ENCODE assay signal across 9 mouse cellular contexts in the genomic region with DNA sequence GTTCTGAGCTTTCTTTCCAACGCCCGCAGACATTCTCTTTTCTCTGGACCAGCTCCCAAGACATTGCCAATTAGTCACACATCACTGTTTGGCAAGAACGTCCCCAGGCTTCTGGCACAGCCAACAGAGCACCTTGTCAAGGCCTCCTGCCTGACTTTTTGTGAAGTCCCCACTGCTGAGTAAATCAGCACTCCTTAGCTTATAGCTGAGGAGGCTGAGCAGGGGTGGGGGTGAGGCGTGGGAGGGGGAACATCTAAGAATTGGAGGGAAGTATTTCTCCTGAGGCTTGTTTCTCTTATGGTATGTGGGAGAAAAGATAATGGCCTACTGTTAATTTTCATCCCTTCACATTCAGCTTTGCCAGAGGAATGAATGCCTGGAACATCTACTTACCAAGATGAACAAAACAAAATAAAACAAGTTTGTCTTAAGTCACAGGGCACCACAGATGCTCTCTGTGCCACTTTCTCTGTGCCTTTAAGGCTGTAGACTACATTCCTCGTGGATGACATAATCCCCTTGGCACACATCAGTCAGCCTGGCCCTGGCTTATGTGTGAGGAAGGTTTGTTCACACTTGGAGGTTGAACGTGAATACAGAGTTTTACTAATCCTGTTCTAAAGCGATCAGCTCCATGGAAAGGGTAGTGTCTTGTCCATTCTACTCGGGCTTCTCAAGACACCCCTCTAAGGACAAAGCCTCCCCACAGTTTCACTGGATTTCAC.
DNase-seq lines count a peak whose midpoint lies in the region; ATAC-seq and TF ChIP-seq lines count a peak whose summit lies in the region.
"Had no signal": no experiment of that assay in that cellular context is flagged by ENCODE, and none has a peak within 500 bp of the region (broad histone marks: within the 10 kb centered on the region; RNA-seq: fewer than 3 reads in every experiment).

No protein-coding gene starts in this region.

- TF ChIP-seq CTCF in lung, adult 2 months (IDR thresholded peaks at IDR 0.05; ENCODE audit: insufficient read depth, low read length), result no peak

- 34% methylated on average over 8 of the region's 8 CpGs for WGBS in lung, adult 2 months
- WGBS in midbrain, embryonic 16.5 days, result 38% methylated on average over 8 of the region's 8 CpGs

- DNase-seq in lung, adult 18-20 months, result peak; percentile 23 to 43
- DNase-seq in lung, adult 2 months, result no peak
- peak; percentile 15 for DNase-seq in embryo, embryonic 10.5 days (ENCODE audit: low spot score)
- peak; percentile 44 for DNase-seq in kidney, adult 18-20 months
- no peak for DNase-seq in thymus, postnatal 10 days (ENCODE audit: low spot score in 2 of 2)
- DNase-seq in layer of hippocampus, adult 8-10 months (ENCODE audit: low spot score in 2 of 2), result no peak
- DNase-seq in thymus, postnatal 14 days, result no peak
- DNase-seq: liver, embryonic 13.5 days had no signal

- H3K27ac ChIP-seq in midbrain, embryonic 16.5 days (ENCODE audit: low read length), result no peak overlapping the region
- H3K27ac ChIP-seq: liver, embryonic 13.5 days had no signal

- no peak for TF ChIP-seq POLR2A in lung, adult 2 months (IDR thresholded peaks at IDR 0.05; ENCODE audit: borderline replicate concordance, extremely low read depth, low read depth, low read length)

- no peaks in the 10 kb centered on the region for H3K9me3 ChIP-seq in midbrain, embryonic 16.5 days (replicated peaks; ENCODE audit: control insufficient read depth, low read length, poor library complexity, severe bottlenecking)
- H3K9me3 ChIP-seq: liver, embryonic 13.5 days had no signal

- no peaks in the 10 kb centered on the region for H3K4me1 ChIP-seq in lung, adult 2 months (ENCODE audit: control insufficient read depth, insufficient read depth, low read length)
- no peaks in the 10 kb centered on the region for H3K4me1 ChIP-seq in midbrain, embryonic 16.5 days (ENCODE audit: control insufficient read depth, insufficient read depth, low read length)
- H3K4me1 ChIP-seq: liver, embryonic 13.5 days had no signal

- H3K9ac ChIP-seq in midbrain, embryonic 16.5 days (ENCODE audit: low read depth, low read length), result no peak overlapping the region
- H3K9ac ChIP-seq: liver, embryonic 13.5 days had no signal

- no peak overlapping the region for H3K4me2 ChIP-seq in midbrain, embryonic 16.5 days (ENCODE audit: low read length)
- H3K4me2 ChIP-seq: liver, embryonic 13.5 days had no signal

- no peaks in the 10 kb centered on the region for H3K36me3 ChIP-seq in midbrain, embryonic 16.5 days (ENCODE audit: control insufficient read depth, insufficient read depth, low read length)
- H3K36me3 ChIP-seq: liver, embryonic 13.5 days had no signal

- no peak overlapping the region for H3K4me3 ChIP-seq in lung, adult 2 months (replicated peaks; ENCODE audit: extremely low read depth, low read depth, low read length)
- no peak overlapping the region for H3K4me3 ChIP-seq in midbrain, embryonic 16.5 days (ENCODE audit: low read depth, low read length)
- H3K4me3 ChIP-seq: liver, embryonic 13.5 days had no signal

- peak; percentile 83 for ATAC-seq in midbrain, embryonic 16.5 days

- H3K27me3 ChIP-seq in midbrain, embryonic 16.5 days (ENCODE audit: control insufficient read depth, insufficient read depth, low read depth, low read length), result no peaks in the 10 kb centered on the region
- H3K27me3 ChIP-seq: liver, embryonic 13.5 days had no signal

Comparison
In these comparisons a context has a peak if more than half of its experiments do, and no peak if none do; other contexts are left out.
1. DNase-seq: peak in lung, adult 18-20 months (2 of 2), embryo, embryonic 10.5 days (single experiment) and kidney, adult 18-20 months (single experiment); none in lung, adult 2 months (single experiment), thymus, postnatal 10 days (0 of 2), layer of hippocampus, adult 8-10 months (0 of 2) and thymus, postnatal 14 days (single experiment).